Mouse (Mus musculus) liver, embryonic 16.5 days (tissue): ENCODE results near the gene Lrrc8b. TPM values are rescaled to one million over a fixed set of nuclear protein-coding genes. Genes with fewer than 3 reads are reported as not detected.
A peak's percentile ranks its signal among the peaks of the same experiment; 100 is the strongest.

ENCODE experiments used
- ATAC-seq: fragments of 200-750 bp; cut with Nextera tagmentation; 2 replicates; pipeline ENCODE4 v1.8.0; 2017; ENCODE audit warnings: low read depth, mild to moderate bottlenecking, moderate number of reproducible peaks, moderate library complexity
- H3K27ac ChIP-seq: fragments of 300-500 bp; sonication (generic); 2 replicates; pipeline ENCODE4 v1.5.1; 2014; ENCODE audit warnings: mild to moderate bottlenecking, low read length
- H3K27me3 ChIP-seq: fragments of 300-500 bp; sonication (generic); 2 replicates; pipeline ENCODE4 v1.6.1; 2014; ENCODE audit warnings: low read depth, low read length, mixed read lengths; ENCODE audit not compliant: control insufficient read depth, insufficient read depth
- H3K36me3 ChIP-seq: fragments of 300-500 bp; sonication (generic); 2 replicates; pipeline ENCODE4 v1.6.1; 2014; ENCODE audit warnings: mild to moderate bottlenecking; ENCODE audit not compliant: control insufficient read depth, insufficient read depth
- H3K4me1 ChIP-seq: fragments of 300-500 bp; sonication (generic); 2 replicates; pipeline ENCODE4 v1.6.1; 2014; ENCODE audit warnings: low read depth, low read length, mixed read lengths; ENCODE audit not compliant: control insufficient read depth
- H3K4me2 ChIP-seq: fragments of 300-500 bp; sonication (generic); 2 replicates; pipeline ENCODE4 v1.6.1; 2014; ENCODE audit warnings: low read depth, low read length, mixed read lengths
- H3K4me3 ChIP-seq: fragments of 300-500 bp; sonication (generic); 2 replicates; pipeline ENCODE4 v1.5.1; 2014; ENCODE audit warnings: low read depth, mild to moderate bottlenecking, low read length
- H3K9ac ChIP-seq: fragments of 300-500 bp; sonication (generic); 2 replicates; pipeline ENCODE4 v1.6.1; 2014; ENCODE audit warnings: low read depth, low read length
- H3K9me3 ChIP-seq: fragments of 300-500 bp; sonication (generic); replicated peaks from 2 replicates; pipeline ENCODE4 v1.6.1; 2016; ENCODE audit warnings: low read length; ENCODE audit not compliant: control insufficient read depth
- WGBS: fragments of 180-500 bp; shearing (Covaris S2); extraction: QIAGEN DNeasy Blood & Tissue Kit; methylation state at CpG from one replicate; pipeline ENCODE4 v1.1.7; 2014; ENCODE audit not compliant: insufficient replicate concordance; 5-methylcytosine and 5-hydroxymethylcytosine counted together
- polyA plus RNA-seq: library from polyadenylated mRNA; unstranded; fragments of >200 nt; fragmentation: Nextera tagmentation; extraction: Ambion mirVana; gene quantifications from 2 replicates; pipeline ENCODE4 v1.2.1, GENCODE M21; 2015

Lrrc8b gene
- 1.8 TPM in 2 replicates for polyA plus RNA-seq

DNA sequence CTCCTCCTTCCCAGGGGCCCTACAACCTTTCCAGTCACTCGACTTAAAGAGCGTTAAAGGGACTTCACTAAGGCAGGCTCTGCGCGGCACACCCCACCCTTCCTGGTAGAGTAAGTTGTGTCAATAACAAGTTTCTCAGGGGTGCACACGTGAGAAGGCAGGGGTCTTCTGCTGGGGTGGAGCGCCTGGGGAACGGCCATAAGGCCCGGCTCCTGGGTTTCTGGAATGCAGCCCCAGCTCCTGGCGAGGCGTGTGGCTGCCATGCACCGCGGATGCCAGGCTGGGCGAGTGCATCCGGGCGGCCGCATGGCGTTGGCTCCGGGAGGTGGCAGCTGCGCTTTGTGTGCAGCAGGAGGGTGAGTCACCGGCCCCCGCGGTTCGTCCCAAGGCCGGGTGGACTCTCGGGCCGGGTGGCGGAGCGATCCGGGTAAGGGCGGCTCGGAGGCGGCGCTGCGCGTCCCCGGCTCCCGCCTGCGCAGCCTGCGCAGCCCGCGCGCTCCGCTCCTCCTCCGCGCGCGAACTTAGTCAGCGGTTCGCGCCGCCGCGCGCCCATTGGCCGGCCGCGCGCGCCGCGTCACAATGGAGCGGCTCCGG is at the start of gene Lrrc8b:
TSS of gene Lrrc8b (plus strand) at position 578 of the 594 bp plus-strand sequence.
- Histone ChIP-seq H3K4me3 (peak within 1 kb of the TSS; percentile 84), H3K36me3 (no peaks in the 10 kb centered on the region), H3K9ac (peak within 1 kb of the TSS; percentile 92), H3K4me2 (peak within 1 kb of the TSS; percentile 97), H3K9me3 (no peaks in the 10 kb centered on the region), H3K27ac (peak within 1 kb of the TSS; percentile 89), H3K27me3 (no peaks in the 10 kb centered on the region), H3K4me1 (peaks cover 44% of the 10 kb centered on the region)
- peak; percentile 94 for ATAC-seq
- WGBS: under 1% methylated on average over 61 of the region's 63 CpGs

DNA sequence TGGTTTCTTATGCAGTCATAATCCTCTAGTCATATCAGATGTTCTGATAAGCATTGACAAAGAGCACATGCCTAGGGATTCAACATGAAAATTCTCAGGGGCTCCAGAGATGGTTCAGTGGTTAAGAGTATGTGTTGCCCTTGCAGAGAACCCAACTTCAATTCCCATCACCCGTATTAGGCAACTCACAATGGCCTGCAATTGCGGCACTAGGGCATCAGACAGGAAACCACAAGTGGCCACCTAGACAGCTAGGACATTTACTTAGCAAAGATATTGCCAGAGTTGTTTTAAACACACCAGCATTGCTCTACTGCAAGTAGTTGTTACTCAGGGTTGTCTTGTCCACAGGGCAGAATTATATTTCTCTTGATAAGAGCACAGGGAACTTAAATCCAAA is 34.1 kb upstream of the Lrrc8b start:
- Histone ChIP-seq H3K27ac (no peak overlapping the region), H3K36me3 (no peaks in the 10 kb centered on the region), H3K27me3 (no peaks in the 10 kb centered on the region), H3K4me1 (no peaks in the 10 kb centered on the region), H3K9ac (no peak overlapping the region), H3K9me3 (no peaks in the 10 kb centered on the region), H3K4me3 (no peak overlapping the region), H3K4me2 (no peak overlapping the region)
- no peak for ATAC-seq
- WGBS: 15% methylated on average over 2 of the region's 2 CpGs

DNA sequence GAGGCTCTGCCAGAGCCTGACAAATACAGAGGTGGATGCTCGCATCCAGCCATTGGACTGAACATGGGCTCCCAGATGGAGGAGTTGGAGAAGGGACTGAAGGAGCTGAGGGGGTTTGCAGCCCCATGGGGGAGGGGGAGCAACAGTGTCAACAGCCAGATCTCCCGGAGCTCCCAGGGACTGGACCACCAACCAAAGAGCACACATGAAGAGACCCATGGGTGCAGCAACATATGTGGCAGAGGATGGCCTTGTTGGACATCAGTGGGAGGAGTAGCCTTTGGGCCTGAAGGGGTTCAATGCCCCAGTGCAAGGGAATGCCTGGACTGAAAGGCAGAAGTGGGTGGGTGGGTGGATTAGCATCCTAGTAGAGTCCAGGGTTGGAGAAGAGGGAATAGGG is 25.2 kb upstream of the Lrrc8b start:
- no peak overlapping the region for H3K27ac ChIP-seq
- H3K4me2 ChIP-seq: no peak overlapping the region
- H3K4me1 ChIP-seq: no peaks in the 10 kb centered on the region
- ATAC-seq: no peak
- H3K36me3 ChIP-seq: no peaks in the 10 kb centered on the region
- H3K27me3 ChIP-seq: no peaks in the 10 kb centered on the region
- H3K9me3 ChIP-seq: no peaks in the 10 kb centered on the region
- no peak overlapping the region for H3K9ac ChIP-seq
- 67% methylated on average over 2 of the region's 2 CpGs for WGBS
- no peak overlapping the region for H3K4me3 ChIP-seq

- no peak overlapping the region for H3K9ac ChIP-seq
- H3K4me2 ChIP-seq: no peak overlapping the region
- 69% methylated on average over 6 of the region's 6 CpGs for WGBS
- H3K4me3 ChIP-seq: no peak overlapping the region
- H3K4me1 ChIP-seq: no peaks in the 10 kb centered on the region
- H3K36me3 ChIP-seq: no peaks in the 10 kb centered on the region
- H3K9me3 ChIP-seq: no peaks in the 10 kb centered on the region
- H3K27ac ChIP-seq: no peak overlapping the region
- no peak for ATAC-seq
- no peaks in the 10 kb centered on the region for H3K27me3 ChIP-seq
Measured at GRCm38 (mm10) chr5:105393731-105394130, 21.8 kb upstream of the Lrrc8b start.

- Histone ChIP-seq H3K36me3 (no peaks in the 10 kb centered on the region), H3K9ac (no peak overlapping the region), H3K9me3 (no peaks in the 10 kb centered on the region), H3K27ac (no peak overlapping the region), H3K4me3 (no peak overlapping the region), H3K4me2 (no peak overlapping the region), H3K4me1 (no peaks in the 10 kb centered on the region), H3K27me3 (no peaks in the 10 kb centered on the region)
- WGBS: 15% methylated on average over 4 of the region's 4 CpGs
- no peak for ATAC-seq
Measured at GRCm38 (mm10) chr5:105395188-105395587, 20.4 kb upstream of the Lrrc8b start.

GRCm38 (mm10) chr5:105398966-105399365 is 16.6 kb upstream of the Lrrc8b start:
- Histone ChIP-seq H3K9ac (no peak overlapping the region), H3K4me2 (no peak overlapping the region), H3K27ac (no peak overlapping the region), H3K4me3 (no peak overlapping the region), H3K4me1 (no peaks in the 10 kb centered on the region), H3K36me3 (no peaks in the 10 kb centered on the region), H3K9me3 (no peaks in the 10 kb centered on the region), H3K27me3 (no peaks in the 10 kb centered on the region)
- no peak for ATAC-seq
- 66% methylated on average over 6 of the region's 6 CpGs for WGBS

- H3K4me1 ChIP-seq: no peaks in the 10 kb centered on the region
- H3K4me3 ChIP-seq: no peak overlapping the region
- 30% methylated on average over 13 of the region's 13 CpGs for WGBS
- no peak overlapping the region for H3K9ac ChIP-seq
- H3K27ac ChIP-seq: no peak overlapping the region
- no peaks in the 10 kb centered on the region for H3K36me3 ChIP-seq
- ATAC-seq: no peak
- peak overlapping the region; percentile 24; the same call in 1 of the 2 replicates for H3K4me2 ChIP-seq
- H3K9me3 ChIP-seq: no peaks in the 10 kb centered on the region
- H3K27me3 ChIP-seq: no peaks in the 10 kb centered on the region
Measured at GRCm38 (mm10) chr5:105399631-105400423, 15.7 kb upstream of the Lrrc8b start.

GRCm38 (mm10) chr5:105400424-105401375 is 14.9 kb upstream of the Lrrc8b start:
- Histone ChIP-seq H3K27me3 (no peaks in the 10 kb centered on the region), H3K27ac (no peak overlapping the region), H3K4me1 (no peaks in the 10 kb centered on the region; the same call in 1 of the 2 replicates), H3K36me3 (no peaks in the 10 kb centered on the region), H3K4me2 (peak overlapping the region; percentile 24; the same call in 1 of the 2 replicates), H3K4me3 (no peak overlapping the region), H3K9me3 (no peaks in the 10 kb centered on the region), H3K9ac (no peak overlapping the region)
- no peak for ATAC-seq
- WGBS: 64% methylated on average over 17 of the region's 17 CpGs
